Mouse (Mus musculus): ENCODE measurements at regions not wholly inside any gene's neighbourhood (a gene's known extent, or its start where the extent isn't known, plus 50 kb on each side); places are given as distances from the start of the nearest gene placed in this dataset.
A peak's percentile ranks its signal among the peaks of the same experiment; 100 is the strongest.

GRCm38 (mm10) chr6:84269478-84269877 is 261.1 kb downstream of the Dysf start:
- DNase-seq (ENCODE audit: low spot score) = no peak
- no peak overlapping the region for H3K27ac ChIP-seq (ENCODE audit: low read length)
- 87% methylated on average over 4 of the region's 4 CpGs for WGBS
- no peak overlapping the region for H3K4me3 ChIP-seq (ENCODE audit: low read depth, low read length)
- no peak overlapping the region for H3K4me2 ChIP-seq (replicated peaks; ENCODE audit: low read depth, low read length)
- no peak for TF ChIP-seq CTCF (IDR thresholded peaks at IDR 0.05)
- no peak for TF ChIP-seq EP300 (IDR thresholded peaks at IDR 0.05)
- H3K27me3 ChIP-seq (replicated peaks; ENCODE audit: insufficient read depth, low read length) = no peaks in the 10 kb centered on the region
- H3K9me3 ChIP-seq (ENCODE audit: low read length) = no peaks in the 10 kb centered on the region
- H3K9ac ChIP-seq (replicated peaks; ENCODE audit: low read depth) = no peak overlapping the region
- H3K4me1 ChIP-seq (ENCODE audit: insufficient read depth, low read depth, low read length) = no peaks in the 10 kb centered on the region
- H3K36me3 ChIP-seq (ENCODE audit: insufficient read depth, low read length) = no peaks in the 10 kb centered on the region
- ATAC-seq = no peak

DNA sequence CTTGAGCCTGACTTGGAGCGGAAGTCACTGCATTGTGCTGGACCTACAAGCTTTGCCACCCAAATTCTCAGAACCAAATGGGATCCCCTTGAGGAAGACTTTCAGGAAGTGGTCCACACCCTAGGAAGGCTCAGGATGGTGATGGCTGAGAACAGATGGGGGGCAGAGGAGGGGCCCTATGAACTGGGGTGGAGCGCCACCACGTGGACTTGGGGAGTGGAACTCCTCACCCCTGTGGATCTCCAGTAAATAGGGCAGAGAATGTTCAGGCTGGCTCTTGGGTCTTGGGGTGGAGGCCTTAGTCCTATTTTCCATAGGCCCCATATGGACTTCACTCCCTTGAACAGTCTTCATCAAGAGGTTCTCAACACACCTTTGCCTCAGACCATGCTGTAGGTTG is 260.6 kb downstream of the Dysf start:
- Histone ChIP-seq H3K9ac (replicated peaks; ENCODE audit: low read depth) (no peak overlapping the region), H3K27me3 (replicated peaks; ENCODE audit: insufficient read depth, low read length) (no peaks in the 10 kb centered on the region), H3K9me3 (ENCODE audit: low read length) (no peaks in the 10 kb centered on the region), H3K4me2 (replicated peaks; ENCODE audit: low read depth, low read length) (no peak overlapping the region), H3K4me1 (ENCODE audit: insufficient read depth, low read depth, low read length) (no peaks in the 10 kb centered on the region), H3K36me3 (ENCODE audit: insufficient read depth, low read length) (no peaks in the 10 kb centered on the region), H3K4me3 (ENCODE audit: low read depth, low read length) (no peak overlapping the region), H3K27ac (ENCODE audit: low read length) (no peak overlapping the region)
- no peak for TF ChIP-seq EP300 (IDR thresholded peaks at IDR 0.05)
- peak; percentile 34 for TF ChIP-seq CTCF (IDR thresholded peaks at IDR 0.05)
- no peak for ATAC-seq
- no peak for DNase-seq (ENCODE audit: low spot score)
- 76% methylated on average over 3 of the region's 3 CpGs for WGBS

GRCm38 (mm10) chr6:84268111-84268510 is 259.7 kb downstream of the Dysf start:
- no peaks in the 10 kb centered on the region for H3K36me3 ChIP-seq (ENCODE audit: insufficient read depth, low read length)
- no peaks in the 10 kb centered on the region for H3K4me1 ChIP-seq (ENCODE audit: insufficient read depth, low read depth, low read length)
- no peak overlapping the region for H3K4me3 ChIP-seq (ENCODE audit: low read depth, low read length)
- TF ChIP-seq EP300 (IDR thresholded peaks at IDR 0.05) (no peak), CTCF (IDR thresholded peaks at IDR 0.05) (no peak)
- 89% methylated on average over 4 of the region's 4 CpGs for WGBS
- H3K4me2 ChIP-seq (replicated peaks; ENCODE audit: low read depth, low read length) = no peak overlapping the region
- H3K27ac ChIP-seq (ENCODE audit: low read length) = no peak overlapping the region
- no peaks in the 10 kb centered on the region for H3K9me3 ChIP-seq (ENCODE audit: low read length)
- ATAC-seq (no peak), DNase-seq (ENCODE audit: low spot score) (no peak)
- H3K9ac ChIP-seq (replicated peaks; ENCODE audit: low read depth) = no peak overlapping the region
- H3K27me3 ChIP-seq (replicated peaks; ENCODE audit: insufficient read depth, low read length) = no peaks in the 10 kb centered on the region

DNA sequence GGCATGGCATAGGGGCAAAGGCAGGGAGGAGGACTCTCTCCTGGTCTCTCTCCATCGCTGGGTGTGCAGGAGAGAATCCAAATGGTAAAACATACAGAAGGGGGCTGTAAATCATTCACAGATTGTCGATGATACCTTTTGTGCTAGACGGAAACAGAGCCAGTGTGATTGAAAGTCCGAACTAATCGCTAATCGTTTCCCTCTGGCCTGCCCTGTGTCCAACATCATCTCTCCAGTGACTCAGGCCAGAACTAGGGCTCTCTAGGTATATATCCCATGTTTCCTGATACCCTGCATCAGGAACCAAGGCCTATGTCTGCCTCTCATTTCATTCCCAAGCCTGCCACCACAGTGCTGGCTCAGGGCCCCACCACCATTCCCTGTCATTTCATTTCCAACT is 259.1 kb downstream of the Dysf start:
- Histone ChIP-seq H3K27ac (ENCODE audit: low read length) (no peak overlapping the region), H3K9ac (replicated peaks; ENCODE audit: low read depth) (no peak overlapping the region), H3K36me3 (ENCODE audit: insufficient read depth, low read length) (no peaks in the 10 kb centered on the region), H3K4me2 (replicated peaks; ENCODE audit: low read depth, low read length) (no peak overlapping the region), H3K27me3 (replicated peaks; ENCODE audit: insufficient read depth, low read length) (no peaks in the 10 kb centered on the region), H3K4me1 (ENCODE audit: insufficient read depth, low read depth, low read length) (no peaks in the 10 kb centered on the region), H3K9me3 (ENCODE audit: low read length) (no peaks in the 10 kb centered on the region), H3K4me3 (ENCODE audit: low read depth, low read length) (no peak overlapping the region)
- TF ChIP-seq CTCF (IDR thresholded peaks at IDR 0.05) (no peak), EP300 (IDR thresholded peaks at IDR 0.05) (no peak)
- WGBS = 85% methylated on average over 6 of the region's 6 CpGs
- DNase-seq (ENCODE audit: low spot score) (no peak), ATAC-seq (no peak)

DNA sequence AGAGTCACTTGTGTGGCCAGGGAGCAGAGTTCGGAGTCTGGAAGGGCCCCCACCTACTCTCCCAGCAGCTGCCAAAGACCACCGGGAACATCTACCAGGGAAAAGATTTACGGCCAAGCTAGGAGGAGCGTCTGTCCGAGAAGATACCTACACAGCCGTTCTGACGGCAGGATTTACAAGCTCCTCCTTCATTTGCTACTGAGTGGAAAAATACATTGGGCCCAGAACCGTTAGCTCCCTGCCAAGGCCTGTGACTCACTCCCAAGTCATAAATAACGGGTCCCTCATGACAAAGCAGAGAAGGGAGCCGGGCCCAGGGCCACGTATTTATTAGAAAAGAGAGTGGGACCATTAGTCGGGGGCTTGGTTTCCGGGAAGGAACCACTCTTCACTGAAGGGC is 258.3 kb downstream of the Dysf start:
- H3K4me2 ChIP-seq (replicated peaks; ENCODE audit: low read depth, low read length) = no peak overlapping the region
- no peak for TF ChIP-seq CTCF (IDR thresholded peaks at IDR 0.05)
- no peak for TF ChIP-seq EP300 (IDR thresholded peaks at IDR 0.05)
- H3K9ac ChIP-seq (replicated peaks; ENCODE audit: low read depth) = no peak overlapping the region
- no peak overlapping the region for H3K4me3 ChIP-seq (ENCODE audit: low read depth, low read length)
- no peaks in the 10 kb centered on the region for H3K9me3 ChIP-seq (ENCODE audit: low read length)
- no peaks in the 10 kb centered on the region for H3K27me3 ChIP-seq (replicated peaks; ENCODE audit: insufficient read depth, low read length)
- DNase-seq (ENCODE audit: low spot score) = peak; percentile 67
- no peak overlapping the region for H3K27ac ChIP-seq (ENCODE audit: low read length)
- ATAC-seq = peak; percentile 46
- H3K36me3 ChIP-seq (ENCODE audit: insufficient read depth, low read length) = no peaks in the 10 kb centered on the region
- WGBS = 45% methylated on average over 13 of the region's 13 CpGs
- H3K4me1 ChIP-seq (ENCODE audit: insufficient read depth, low read depth, low read length) = no peaks in the 10 kb centered on the region

- Histone ChIP-seq H3K4me1 (ENCODE audit: insufficient read depth, low read depth, low read length) (no peaks in the 10 kb centered on the region), H3K4me2 (replicated peaks; ENCODE audit: low read depth, low read length) (no peak overlapping the region), H3K4me3 (ENCODE audit: low read depth, low read length) (no peak overlapping the region), H3K27ac (ENCODE audit: low read length) (no peak overlapping the region), H3K27me3 (replicated peaks; ENCODE audit: insufficient read depth, low read length) (no peaks in the 10 kb centered on the region), H3K9me3 (ENCODE audit: low read length) (no peaks in the 10 kb centered on the region), H3K9ac (replicated peaks; ENCODE audit: low read depth) (no peak overlapping the region), H3K36me3 (ENCODE audit: insufficient read depth, low read length) (no peaks in the 10 kb centered on the region)
- DNase-seq (ENCODE audit: low spot score) (no peak), ATAC-seq (no peak)
- 65% methylated on average over 4 of the region's 4 CpGs for WGBS
- TF ChIP-seq EP300 (IDR thresholded peaks at IDR 0.05) (no peak), CTCF (IDR thresholded peaks at IDR 0.05) (no peak)
These were observed 256.3 kb downstream of the Dysf start for GRCm38 (mm10) chr6:84264681-84265080.

- H3K27ac ChIP-seq (ENCODE audit: low read length) = no peak overlapping the region
- H3K36me3 ChIP-seq (ENCODE audit: insufficient read depth, low read length) = no peaks in the 10 kb centered on the region
- no peaks in the 10 kb centered on the region for H3K27me3 ChIP-seq (replicated peaks; ENCODE audit: insufficient read depth, low read length)
- 59% methylated on average over 2 of the region's 2 CpGs for WGBS
- no peak overlapping the region for H3K9ac ChIP-seq (replicated peaks; ENCODE audit: low read depth)
- H3K4me2 ChIP-seq (replicated peaks; ENCODE audit: low read depth, low read length) = no peak overlapping the region
- peak; percentile 26; the same call in 1 of the 2 replicates for ATAC-seq
- no peaks in the 10 kb centered on the region for H3K9me3 ChIP-seq (ENCODE audit: low read length)
- TF ChIP-seq CTCF (IDR thresholded peaks at IDR 0.05) = no peak
- TF ChIP-seq EP300 (IDR thresholded peaks at IDR 0.05) = no peak
- H3K4me1 ChIP-seq (ENCODE audit: insufficient read depth, low read depth, low read length) = no peaks in the 10 kb centered on the region
- no peak for DNase-seq (ENCODE audit: low spot score)
- H3K4me3 ChIP-seq (ENCODE audit: low read depth, low read length) = no peak overlapping the region
These were observed 255.3 kb downstream of the Dysf start for GRCm38 (mm10) chr6:84263686-84264085.

Measured in lung, postnatal 0 days (tissue).